Mouse (Mus musculus): ENCODE results near the gene Hoxa7. TPM values are rescaled to one million over a fixed set of nuclear protein-coding genes. Genes with fewer than 3 reads are reported as not detected.

Hoxa7 gene
- polyA plus RNA-seq, 1 experiment from 2014 or later: 90.8 TPM

- Histone ChIP-seq H3K27ac (ENCODE audit: low read depth, low read length) (peak overlapping the region; percentile 97), H3K36me3 (ENCODE audit: control insufficient read depth, insufficient read depth, low read length) (no peaks in the 10 kb centered on the region), H3K9me3 (ENCODE audit: control insufficient read depth, low read length) (no peaks in the 10 kb centered on the region), H3K4me1 (ENCODE audit: control insufficient read depth, insufficient read depth, low read length) (peaks cover 18% of the 10 kb centered on the region), H3K9ac (replicated peaks; ENCODE audit: low read depth, low read length) (peak overlapping the region; percentile 94), H3K4me2 (ENCODE audit: low read depth, low read length) (peak overlapping the region; percentile 90), H3K4me3 (ENCODE audit: low read depth, low read length) (peak overlapping the region; percentile 57), H3K27me3 (ENCODE audit: control insufficient read depth, insufficient read depth, low read length) (no peaks in the 10 kb centered on the region)
- no peak for ATAC-seq (ENCODE audit: low read depth)
- WGBS: 2% methylated on average over 43 of the region's 44 CpGs
Measured at GRCm38 (mm10) chr6:52229558-52230416, 8.1 kb upstream of the Hoxa7 start.

- H3K4me3 ChIP-seq (ENCODE audit: low read depth, low read length): peak overlapping the region; percentile 57
- H3K27me3 ChIP-seq (ENCODE audit: control insufficient read depth, insufficient read depth, low read length): no peaks in the 10 kb centered on the region
- no peak for ATAC-seq (ENCODE audit: low read depth)
- no peaks in the 10 kb centered on the region for H3K36me3 ChIP-seq (ENCODE audit: control insufficient read depth, insufficient read depth, low read length)
- 2% methylated on average over 38 of the region's 38 CpGs for WGBS
- H3K9ac ChIP-seq (replicated peaks; ENCODE audit: low read depth, low read length): peak overlapping the region; percentile 94
- peak overlapping the region; percentile 97 for H3K27ac ChIP-seq (ENCODE audit: low read depth, low read length)
- peaks cover 18% of the 10 kb centered on the region for H3K4me1 ChIP-seq (ENCODE audit: control insufficient read depth, insufficient read depth, low read length)
- H3K9me3 ChIP-seq (ENCODE audit: control insufficient read depth, low read length): no peaks in the 10 kb centered on the region
- peak overlapping the region; percentile 90 for H3K4me2 ChIP-seq (ENCODE audit: low read depth, low read length)
Measured at GRCm38 (mm10) chr6:52228475-52229465, 7.1 kb upstream of the Hoxa7 start.

GRCm38 (mm10) chr6:52227470-52228222 is 6.0 kb upstream of the Hoxa7 start:
- H3K4me2 ChIP-seq (ENCODE audit: low read depth, low read length): peak overlapping the region; percentile 99
- peak overlapping the region; percentile 99 for H3K27ac ChIP-seq (ENCODE audit: low read depth, low read length)
- no peaks in the 10 kb centered on the region for H3K36me3 ChIP-seq (ENCODE audit: control insufficient read depth, insufficient read depth, low read length)
- WGBS: 5% methylated on average over 11 of the region's 11 CpGs
- no peak for ATAC-seq (ENCODE audit: low read depth)
- H3K4me1 ChIP-seq (ENCODE audit: control insufficient read depth, insufficient read depth, low read length): peaks cover 16% of the 10 kb centered on the region
- H3K27me3 ChIP-seq (ENCODE audit: control insufficient read depth, insufficient read depth, low read length): no peaks in the 10 kb centered on the region
- peak overlapping the region; percentile 88 for H3K4me3 ChIP-seq (ENCODE audit: low read depth, low read length)
- peak overlapping the region; percentile 98 for H3K9ac ChIP-seq (replicated peaks; ENCODE audit: low read depth, low read length)
- no peaks in the 10 kb centered on the region for H3K9me3 ChIP-seq (ENCODE audit: control insufficient read depth, low read length)

- Histone ChIP-seq H3K4me2 (ENCODE audit: low read depth, low read length) (peak overlapping the region; percentile 99), H3K4me3 (ENCODE audit: low read depth, low read length) (peak overlapping the region; percentile 88), H3K36me3 (ENCODE audit: control insufficient read depth, insufficient read depth, low read length) (no peaks in the 10 kb centered on the region), H3K27ac (ENCODE audit: low read depth, low read length) (peak overlapping the region; percentile 99), H3K9me3 (ENCODE audit: control insufficient read depth, low read length) (no peaks in the 10 kb centered on the region), H3K4me1 (ENCODE audit: control insufficient read depth, insufficient read depth, low read length) (peaks cover 16% of the 10 kb centered on the region), H3K9ac (replicated peaks; ENCODE audit: low read depth, low read length) (peak overlapping the region; percentile 98), H3K27me3 (ENCODE audit: control insufficient read depth, insufficient read depth, low read length) (no peaks in the 10 kb centered on the region)
- WGBS: under 1% methylated on average over 26 of the region's 26 CpGs
- ATAC-seq (ENCODE audit: low read depth): peak; percentile 12
Measured at GRCm38 (mm10) chr6:52226569-52227257, 5.1 kb upstream of the Hoxa7 start.

- Histone ChIP-seq H3K4me3 (ENCODE audit: low read depth, low read length) (peak overlapping the region; percentile 88), H3K9me3 (ENCODE audit: control insufficient read depth, low read length) (no peaks in the 10 kb centered on the region), H3K27ac (ENCODE audit: low read depth, low read length) (peak overlapping the region; percentile 99), H3K4me1 (ENCODE audit: control insufficient read depth, insufficient read depth, low read length) (peaks cover 16% of the 10 kb centered on the region), H3K27me3 (ENCODE audit: control insufficient read depth, insufficient read depth, low read length) (no peaks in the 10 kb centered on the region), H3K36me3 (ENCODE audit: control insufficient read depth, insufficient read depth, low read length) (no peaks in the 10 kb centered on the region), H3K4me2 (ENCODE audit: low read depth, low read length) (peak overlapping the region; percentile 99), H3K9ac (replicated peaks; ENCODE audit: low read depth, low read length) (peak overlapping the region; percentile 98)
- WGBS: under 1% methylated on average over 69 of the region's 69 CpGs
- peak; percentile 63 for ATAC-seq (ENCODE audit: low read depth)
Measured at GRCm38 (mm10) chr6:52225612-52226568, 4.2 kb upstream of the Hoxa7 start.

- H3K27me3 ChIP-seq (ENCODE audit: control insufficient read depth, insufficient read depth, low read length): no peaks in the 10 kb centered on the region
- peak overlapping the region; percentile 88 for H3K4me3 ChIP-seq (ENCODE audit: low read depth, low read length)
- no peak for ATAC-seq (ENCODE audit: low read depth)
- peak overlapping the region; percentile 99 for H3K27ac ChIP-seq (ENCODE audit: low read depth, low read length)
- no peaks in the 10 kb centered on the region for H3K36me3 ChIP-seq (ENCODE audit: control insufficient read depth, insufficient read depth, low read length)
- H3K4me2 ChIP-seq (ENCODE audit: low read depth, low read length): peak overlapping the region; percentile 99
- peak overlapping the region; percentile 98 for H3K9ac ChIP-seq (replicated peaks; ENCODE audit: low read depth, low read length)
- no peaks in the 10 kb centered on the region for H3K9me3 ChIP-seq (ENCODE audit: control insufficient read depth, low read length)
- under 1% methylated on average over 36 of the region's 36 CpGs for WGBS
- peaks cover 17% of the 10 kb centered on the region for H3K4me1 ChIP-seq (ENCODE audit: control insufficient read depth, insufficient read depth, low read length)
Measured at GRCm38 (mm10) chr6:52224895-52225611, 3.4 kb upstream of the Hoxa7 start.
